Mouse (Mus musculus): ENCODE results near the gene Ddrgk1.

DNA sequence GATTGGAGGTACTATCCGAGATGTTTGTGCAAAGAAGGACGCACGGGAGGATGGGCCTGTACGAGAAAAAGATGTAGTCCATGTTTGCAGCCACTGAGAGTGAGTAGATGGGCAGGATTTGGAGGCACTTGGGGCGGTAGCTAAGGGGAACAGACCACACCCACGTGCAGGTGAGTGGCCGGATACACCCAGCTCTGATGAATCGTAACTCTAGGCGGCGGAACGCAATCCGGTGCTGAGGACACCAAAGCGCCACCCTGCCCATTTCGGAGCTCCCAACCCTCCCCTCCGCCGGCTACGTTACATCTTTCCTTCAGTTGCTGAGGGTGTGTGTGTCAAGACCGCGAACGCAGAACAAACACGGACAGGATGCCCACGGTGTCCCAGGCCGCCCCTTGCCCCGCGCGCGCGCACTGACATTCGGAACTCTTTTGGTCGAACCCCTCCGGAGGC, 32.3 kb upstream of the Ddrgk1 start:
- TF ChIP-seq TAL1 (IDR thresholded peaks at IDR 0.05; ENCODE audit: low read length), result no peak
- TF ChIP-seq GATA1 (IDR thresholded peaks at IDR 0.05; ENCODE audit: low read length), result no peak

Measured in erythroblast, embryonic 14.5 days (primary cell).